Mouse (Mus musculus) frontal cortex, adult 2 months (tissue): ENCODE data around the gene Scaf11. TPM values are rescaled to one million over a fixed set of nuclear protein-coding genes. Genes with fewer than 3 reads are reported as not detected.

Source experiments
- DNase-seq, 2 experiments: peaks; one replicate each; pipeline ENCODE4 v3.0.0; 2022; ENCODE audit warnings: low spot score in 1 of 2; ENCODE audit errors: extremely low spot score in 1 of 2
- polyA plus RNA-seq: library from polyadenylated mRNA; depleted of rRNA; stranded (reverse); fragments of >200 nt; gene quantifications from 2 replicates; pipeline ENCODE4 v1.2.3, GENCODE M21; 2012; rRNA removed

The Scaf11 gene
- polyA plus RNA-seq, 1 experiment: 32.2 TPM

GRCm38 (mm10) chr15:96405548-96405947 is 55.1 kb downstream of the Scaf11 start:
- DNase-seq: peak in 1 of 2 experiments; percentile 48

- peak in 1 of 2 experiments; percentile 41 for DNase-seq
These were observed 62.3 kb downstream of the Scaf11 start for GRCm38 (mm10) chr15:96398333-96398732.

- DNase-seq: no peak
These were observed 63.9 kb downstream of the Scaf11 start for GRCm38 (mm10) chr15:96396641-96397344.

- no peak for DNase-seq
These were observed 65.6 kb downstream of the Scaf11 start for GRCm38 (mm10) chr15:96395071-96395470.

GRCm38 (mm10) chr15:96392878-96393277 is 67.8 kb downstream of the Scaf11 start:
- DNase-seq: no peak

- no peak for DNase-seq
These were observed 72.1 kb downstream of the Scaf11 start for GRCm38 (mm10) chr15:96388565-96388964.

- DNase-seq: no peak
These were observed 78.4 kb downstream of the Scaf11 start for GRCm38 (mm10) chr15:96382223-96382622.

- DNase-seq: no peak
These were observed 82.9 kb downstream of the Scaf11 start for GRCm38 (mm10) chr15:96377701-96378100.

GRCm38 (mm10) chr15:96377263-96377662 is 83.4 kb downstream of the Scaf11 start:
- DNase-seq: no peak

- no peak for DNase-seq
These were observed 84.4 kb downstream of the Scaf11 start for GRCm38 (mm10) chr15:96376214-96376613.

- no peak for DNase-seq
These were observed 87.5 kb downstream of the Scaf11 start for GRCm38 (mm10) chr15:96373161-96373560.

GRCm38 (mm10) chr15:96372628-96373027 is 88.0 kb downstream of the Scaf11 start:
- DNase-seq: no peak

- no peak for DNase-seq
These were observed 89.3 kb downstream of the Scaf11 start for GRCm38 (mm10) chr15:96371311-96371710.

GRCm38 (mm10) chr15:96366176-96366963 is 94.3 kb downstream of the Scaf11 start:
- DNase-seq: no peak

- no peak for DNase-seq
These were observed 95.3 kb downstream of the Scaf11 start for GRCm38 (mm10) chr15:96365351-96365750.

Other genes starting within 250 kb of the Scaf11 start
- 16.5 and 18.0 TPM in 2 replicates for gene Arid2, start 173.3 kb downstream of the Scaf11 start, polyA plus RNA-seq
- 73.9 and 81.2 TPM in 2 replicates for gene Slc38a1, start 182.1 kb upstream of the Scaf11 start, polyA plus RNA-seq
- gene Slc38a2, start 238.9 kb upstream of the Scaf11 start, polyA plus RNA-seq: 64.1 and 71.7 TPM in 2 replicates